Mouse (Mus musculus) olfactory bulb, adult 2 months (tissue): ENCODE measurements at regions not wholly inside any gene's neighbourhood (a gene's known extent, or its start where the extent isn't known, plus 50 kb on each side); places are given as distances from the start of the nearest gene placed in this dataset.

Source experiments
- H3K27ac ChIP-seq: fragments of 200-500 bp; 2 replicates; pipeline ENCODE4 v1.5.1; 2012; ENCODE audit warnings: low read depth, low read length; ENCODE audit not compliant: insufficient read depth
- H3K4me1 ChIP-seq: fragments of 200-500 bp; 2 replicates; pipeline ENCODE4 v1.6.1; 2012; ENCODE audit warnings: low read length; ENCODE audit not compliant: control insufficient read depth, insufficient read depth
- H3K4me3 ChIP-seq: fragments of 200-500 bp; 2 replicates; pipeline ENCODE4 v1.5.1; 2012; ENCODE audit warnings: mild to moderate bottlenecking, low read depth, low read length, moderate library complexity; ENCODE audit not compliant: insufficient read depth
- CTCF ChIP-seq: fragments of 200-500 bp; IDR thresholded peaks from 2 replicates; pipeline ENCODE4 v1.5.1; 2012; ENCODE audit warnings: low read depth, mild to moderate bottlenecking, low read length, moderate library complexity; ENCODE audit not compliant: insufficient read depth
- POLR2A ChIP-seq: fragments of 200-500 bp; IDR thresholded peaks from 2 replicates; pipeline ENCODE4 v1.6.1; 2012; ENCODE audit warnings: mild to moderate bottlenecking, low read depth, low read length, moderate library complexity; ENCODE audit not compliant: insufficient read depth
- WGBS: fragments of 180-500 bp; shearing (Covaris S2); methylation state at CpG from one replicate; pipeline ENCODE4 v1.1.7; 2018; 5-methylcytosine and 5-hydroxymethylcytosine counted together

GRCm38 (mm10) chr4:150800774-150801173, 52.9 kb upstream of the Errfi1 start:
- TF ChIP-seq POLR2A = no peak
- no peak for TF ChIP-seq CTCF
- WGBS = 96% methylated on average over 8 of the region's 8 CpGs
- Histone ChIP-seq H3K4me1 (peaks cover 9% of the 10 kb centered on the region), H3K4me3 (no peak overlapping the region), H3K27ac (no peak overlapping the region)

DNA sequence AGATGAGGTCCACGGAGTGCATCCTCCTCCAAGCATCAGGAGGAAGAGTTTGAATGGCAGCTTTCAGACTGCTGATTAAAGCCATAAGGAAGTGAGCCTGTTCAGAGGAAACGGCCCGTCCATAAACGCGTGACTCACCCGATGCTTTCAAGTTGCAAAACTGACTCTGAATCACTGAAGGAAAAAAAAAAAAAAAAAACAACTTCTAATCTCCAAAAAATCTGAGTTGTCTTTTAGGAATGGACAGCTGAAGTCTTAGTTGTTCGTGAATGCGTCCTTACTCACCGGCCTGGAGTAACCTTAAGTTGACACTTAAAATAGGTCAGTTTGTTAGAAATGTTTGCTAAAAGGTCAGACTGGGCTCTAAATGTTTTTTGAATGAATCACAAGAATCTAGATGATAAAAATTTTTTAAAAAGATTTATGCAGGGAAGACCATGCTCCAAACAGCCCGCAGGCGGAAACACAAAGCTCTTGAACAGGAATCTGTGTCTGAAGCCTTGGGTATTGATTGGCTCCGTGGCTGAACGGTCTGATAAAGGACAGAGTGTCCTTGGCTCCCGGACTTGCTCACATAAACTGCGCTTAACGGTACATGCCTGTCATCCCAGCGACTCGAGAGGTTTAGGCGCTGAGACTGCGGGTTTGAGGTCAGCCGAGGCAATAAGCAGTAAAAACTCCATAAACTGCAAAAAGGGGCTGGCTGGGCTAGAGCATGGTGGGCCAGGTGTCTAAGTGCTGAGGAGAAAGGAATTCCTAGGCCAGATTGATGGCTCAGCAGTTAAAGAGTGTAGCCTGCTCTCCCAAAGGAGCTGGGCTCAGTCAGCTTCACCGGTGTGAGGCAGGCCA, 53.9 kb upstream of the Errfi1 start:
- Histone ChIP-seq H3K4me1 (peaks cover 11% of the 10 kb centered on the region), H3K27ac (peak overlapping the region; percentile 49; the same call in 1 of the 2 replicates), H3K4me3 (no peak overlapping the region)
- 67% methylated on average over 22 of the region's 22 CpGs for WGBS
- TF ChIP-seq CTCF (no peak), POLR2A (0 out of 2 replicates have a peak, but pooled peaks have one; percentile 21)

- H3K4me1 ChIP-seq = peaks cover 14% of the 10 kb centered on the region
- H3K4me3 ChIP-seq = no peak overlapping the region
- TF ChIP-seq CTCF (no peak), POLR2A (no peak)
- 16% methylated on average over 13 of the region's 13 CpGs for WGBS
- H3K27ac ChIP-seq = peak overlapping the region; percentile 67; the same call in 1 of the 2 replicates
Observed at GRCm38 (mm10) chr4:150798783-150799530, 54.8 kb upstream of the Errfi1 start.

DNA sequence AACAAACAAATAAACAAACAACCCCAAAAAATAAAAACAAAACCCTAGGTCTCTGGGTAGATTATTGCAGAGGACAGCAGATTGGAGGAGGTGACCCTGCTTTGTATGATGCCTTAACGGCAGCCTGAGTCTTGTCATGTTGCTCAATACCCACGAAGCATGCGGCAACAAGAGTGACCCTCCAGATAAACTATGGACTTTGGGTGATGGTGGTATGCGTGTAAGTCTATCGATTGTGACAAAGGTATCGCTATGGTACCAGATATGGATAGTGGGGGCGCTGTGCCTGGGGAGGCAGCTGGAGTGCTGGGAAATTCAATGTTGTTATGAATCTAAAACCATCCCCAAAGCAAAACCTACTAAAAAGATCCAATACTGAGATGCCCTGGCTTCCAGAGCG, 55.4 kb upstream of the Errfi1 start:
- 85% methylated on average over 8 of the region's 8 CpGs for WGBS
- TF ChIP-seq CTCF (no peak), POLR2A (no peak)
- no peak overlapping the region for H3K4me3 ChIP-seq
- H3K27ac ChIP-seq = peak overlapping the region; percentile 67; the same call in 1 of the 2 replicates
- H3K4me1 ChIP-seq = peaks cover 14% of the 10 kb centered on the region

GRCm38 (mm10) chr4:150797057-150797456, 56.7 kb upstream of the Errfi1 start:
- 92% methylated on average over 3 of the region's 3 CpGs for WGBS

GRCm38 (mm10) chr4:150794878-150795277, 58.8 kb upstream of the Errfi1 start:
- 70% methylated on average over 5 of the region's 5 CpGs for WGBS
- H3K27ac ChIP-seq = no peak overlapping the region
- TF ChIP-seq POLR2A (no peak), CTCF (no peak)
- no peak overlapping the region for H3K4me3 ChIP-seq
- peaks cover 9% of the 10 kb centered on the region for H3K4me1 ChIP-seq

More at GRCm38 (mm10) chr4:150797057-150797456, 56.7 kb upstream of the Errfi1 start:
- Histone ChIP-seq H3K4me1 (peaks cover 14% of the 10 kb centered on the region), H3K4me3 (no peak overlapping the region), H3K27ac (no peak overlapping the region)
- TF ChIP-seq POLR2A = no peak

- no peak overlapping the region for H3K4me3 ChIP-seq
- WGBS = 72% methylated on average over 9 of the region's 9 CpGs
- peaks cover 8% of the 10 kb centered on the region for H3K4me1 ChIP-seq
- TF ChIP-seq POLR2A = no peak
- no peak for TF ChIP-seq CTCF
- H3K27ac ChIP-seq = no peak overlapping the region
Observed at GRCm38 (mm10) chr4:150794257-150794794, 59.4 kb upstream of the Errfi1 start.

DNA sequence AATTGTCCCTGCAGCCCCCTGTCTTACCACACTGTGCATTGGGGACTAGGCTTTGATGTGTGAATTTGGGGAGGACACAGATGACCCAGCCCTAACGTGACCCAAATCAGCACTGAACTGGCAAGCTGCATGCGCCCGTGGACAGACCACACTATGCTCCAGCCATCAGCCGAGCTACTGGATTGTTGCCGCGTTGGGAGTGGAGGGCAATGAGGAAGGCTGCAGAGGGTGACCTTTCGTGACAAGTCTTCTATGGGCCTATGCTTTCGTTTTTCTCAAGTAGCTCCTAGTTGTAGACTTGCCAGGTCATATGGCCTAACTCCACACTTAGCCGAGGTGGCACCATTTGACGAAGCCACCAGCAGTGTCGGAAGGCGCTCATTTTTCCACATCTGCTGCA, 60.6 kb upstream of the Errfi1 start:
- Histone ChIP-seq H3K27ac (no peak overlapping the region), H3K4me1 (peaks cover 12% of the 10 kb centered on the region), H3K4me3 (no peak overlapping the region)
- TF ChIP-seq CTCF (no peak), POLR2A (no peak)
- WGBS = 90% methylated on average over 12 of the region's 12 CpGs

DNA sequence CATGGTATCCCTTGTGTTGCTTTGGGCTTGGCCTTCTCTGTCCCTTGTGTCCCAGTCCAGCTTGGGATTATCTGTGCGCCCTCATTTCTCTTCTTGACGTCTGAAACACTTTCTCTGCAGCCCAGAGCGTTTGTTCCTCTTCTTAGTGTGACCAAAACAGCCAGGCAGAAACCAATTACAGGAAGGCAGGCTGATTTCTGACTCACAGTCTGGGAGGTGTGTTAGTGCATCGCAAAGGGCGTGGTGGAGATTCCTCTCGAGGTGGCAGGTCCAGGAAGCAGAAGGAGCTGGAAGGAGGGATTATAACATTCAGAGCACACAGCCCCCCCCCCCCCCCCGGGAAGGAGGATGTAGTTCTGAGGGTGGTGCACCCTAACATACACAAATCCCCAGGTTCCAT, 64.6 kb upstream of the Errfi1 start:
- 49% methylated on average over 7 of the region's 7 CpGs for WGBS
- H3K27ac ChIP-seq = no peak overlapping the region
- no peak overlapping the region for H3K4me3 ChIP-seq
- TF ChIP-seq POLR2A (no peak), CTCF (no peak)
- H3K4me1 ChIP-seq = peaks cover 6% of the 10 kb centered on the region
